Mouse (Mus musculus): ENCODE data around the gene Cul9. TPM values are rescaled to one million over a fixed set of nuclear protein-coding genes. Genes with fewer than 3 reads are reported as not detected.

Cul9 gene
- polyA plus RNA-seq, 1 experiment from 2014 or later = 6.5 TPM

DNA sequence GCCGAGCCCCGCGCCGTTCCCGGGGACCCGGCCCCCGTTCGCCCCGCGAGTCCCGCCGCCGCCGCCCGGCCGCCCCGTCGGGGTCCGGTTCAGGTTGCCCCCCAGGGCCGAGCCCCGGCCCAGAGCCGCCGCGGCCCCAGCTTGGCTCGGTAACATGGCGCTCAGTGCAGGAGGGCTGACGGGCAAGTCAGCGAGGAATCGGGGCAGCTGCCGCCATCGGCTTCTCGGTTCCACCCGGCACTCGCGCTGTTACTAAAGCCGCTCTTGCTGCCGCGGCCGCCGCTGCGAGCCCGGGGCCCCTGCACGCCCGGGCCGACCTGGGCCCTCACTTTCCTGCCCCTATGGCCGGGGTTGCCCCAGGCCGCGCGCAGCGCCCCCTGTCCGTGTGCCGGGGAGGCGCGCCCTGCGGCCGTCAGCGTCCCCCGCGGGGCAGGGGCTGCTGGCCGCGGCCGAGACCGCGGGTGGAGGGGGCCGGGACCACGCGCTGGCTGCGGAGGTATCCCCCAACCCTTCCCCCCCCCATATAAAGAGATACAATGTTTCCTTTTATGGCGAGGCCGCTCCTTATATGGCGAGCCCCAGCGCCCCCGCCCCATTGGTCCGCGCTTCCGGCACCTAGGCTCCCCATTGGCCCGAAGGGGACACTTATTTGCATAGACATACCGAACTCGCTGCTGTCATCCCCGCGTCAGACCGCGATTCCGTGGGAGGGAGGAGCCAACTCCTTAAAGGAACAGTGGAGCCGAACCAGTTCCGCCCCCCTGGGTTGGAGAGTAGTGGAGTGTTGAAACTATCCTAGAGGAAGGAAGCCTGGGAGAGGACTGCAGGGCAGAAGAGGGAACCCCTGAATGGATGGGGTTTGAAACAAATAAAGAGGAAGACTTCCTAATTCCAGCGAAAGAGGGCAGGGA is 9.7 kb upstream of the Cul9 start, which contains the start of gene Srf:
Srf (minus strand) TSS at position 503 of the 911 bp plus-strand sequence.
- H3K36me3 ChIP-seq (ENCODE audit: insufficient read depth, low read length) = peaks cover 12% of the 10 kb centered on the region; the same call in 1 of the 2 replicates
- H3K27ac ChIP-seq = peak within 1 kb of the TSS; percentile 92
- under 1% methylated on average over 77 of the region's 87 CpGs for WGBS
- peak; percentile 100 for DNase-seq (ENCODE audit: low spot score)
- no peaks in the 10 kb centered on the region for H3K27me3 ChIP-seq (ENCODE audit: insufficient read depth, low read length)
- TF ChIP-seq CTCF (IDR thresholded peaks at IDR 0.05; ENCODE audit: low read depth) = peak; percentile 44; the same call in 1 of the 2 replicates
- peak; percentile 92 for ATAC-seq (replicated peaks; ENCODE audit: low FRiP score, low read depth)
- H3K9me3 ChIP-seq (replicated peaks; ENCODE audit: low read length) = no peaks in the 10 kb centered on the region
- peak within 1 kb of the TSS; percentile 90 for H3K9ac ChIP-seq (ENCODE audit: low read depth, low read length)
- H3K4me2 ChIP-seq (ENCODE audit: low read length) = peak within 1 kb of the TSS; percentile 94
- H3K4me3 ChIP-seq (replicated peaks; ENCODE audit: low read depth, low read length) = peak within 1 kb of the TSS; percentile 79
- peaks cover 28% of the 10 kb centered on the region for H3K4me1 ChIP-seq (replicated peaks; ENCODE audit: insufficient read depth, low read length)

DNA sequence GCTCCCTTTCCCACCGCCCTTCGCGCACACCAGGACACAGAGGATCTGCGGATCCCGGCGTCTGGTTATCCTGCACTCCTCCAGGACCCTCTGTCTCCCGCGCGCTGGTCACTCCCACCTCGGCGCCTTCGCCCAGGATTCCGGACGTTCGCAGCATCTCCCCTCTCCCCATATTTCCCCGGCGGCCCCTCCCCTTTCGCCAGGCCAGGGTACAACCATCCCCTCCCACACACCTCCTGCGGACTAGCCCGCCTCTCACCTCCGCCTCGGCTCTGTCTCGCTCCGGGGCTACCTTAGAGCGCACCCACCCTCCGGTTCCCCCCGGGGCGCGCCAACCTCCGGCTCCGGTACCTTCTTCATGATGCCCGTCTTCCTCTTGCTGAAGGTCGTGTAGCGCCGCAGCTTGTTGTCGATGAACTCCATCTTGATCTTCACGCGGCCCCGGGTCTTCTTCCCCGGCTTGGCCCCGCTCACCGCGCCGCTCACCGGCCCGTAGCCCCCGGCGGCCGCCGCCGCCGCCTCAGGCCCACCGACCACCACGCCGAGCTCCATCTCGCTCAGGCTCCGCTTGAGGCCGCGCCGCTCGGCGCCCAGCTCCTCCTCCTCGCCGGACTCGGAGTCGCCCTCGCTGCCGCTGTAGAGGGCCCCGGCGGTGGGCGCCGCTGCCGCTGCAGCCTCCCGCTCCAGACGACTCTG is 8.9 kb upstream of the Cul9 start:
- peak overlapping the region; percentile 90 for H3K9ac ChIP-seq (ENCODE audit: low read depth, low read length)
- no peak for TF ChIP-seq CTCF (IDR thresholded peaks at IDR 0.05; ENCODE audit: low read depth)
- WGBS = under 1% methylated on average over 72 of the region's 75 CpGs
- no peaks in the 10 kb centered on the region for H3K27me3 ChIP-seq (ENCODE audit: insufficient read depth, low read length)
- no peak for ATAC-seq (replicated peaks; ENCODE audit: low FRiP score, low read depth)
- no peaks in the 10 kb centered on the region for H3K9me3 ChIP-seq (replicated peaks; ENCODE audit: low read length)
- H3K4me3 ChIP-seq (replicated peaks; ENCODE audit: low read depth, low read length) = peak overlapping the region; percentile 79
- H3K27ac ChIP-seq = peak overlapping the region; percentile 90
- peaks cover 28% of the 10 kb centered on the region for H3K4me1 ChIP-seq (replicated peaks; ENCODE audit: insufficient read depth, low read length)
- peak overlapping the region; percentile 94 for H3K4me2 ChIP-seq (ENCODE audit: low read length)
- H3K36me3 ChIP-seq (ENCODE audit: insufficient read depth, low read length) = peaks cover 20% of the 10 kb centered on the region
- peak; percentile 57 for DNase-seq (ENCODE audit: low spot score)

DNA sequence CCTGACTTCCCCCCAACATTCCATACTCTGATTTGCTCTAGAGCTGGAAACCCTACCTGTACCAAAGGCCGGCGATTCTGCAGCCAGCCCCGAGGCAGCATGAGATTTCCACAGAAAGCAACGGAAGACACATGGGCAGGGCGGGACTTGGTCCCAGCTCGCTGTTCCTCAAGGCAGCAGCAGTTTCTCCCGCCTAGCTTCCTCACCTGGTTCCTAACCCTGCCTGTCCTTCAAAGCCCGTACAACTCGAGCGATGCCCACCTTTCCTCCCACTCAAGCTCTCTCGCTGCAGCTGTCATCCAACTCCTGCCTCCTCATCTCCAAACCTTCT is 8.4 kb upstream of the Cul9 start:
- no peaks in the 10 kb centered on the region for H3K27me3 ChIP-seq (ENCODE audit: insufficient read depth, low read length)
- DNase-seq (ENCODE audit: low spot score) = no peak

DNA sequence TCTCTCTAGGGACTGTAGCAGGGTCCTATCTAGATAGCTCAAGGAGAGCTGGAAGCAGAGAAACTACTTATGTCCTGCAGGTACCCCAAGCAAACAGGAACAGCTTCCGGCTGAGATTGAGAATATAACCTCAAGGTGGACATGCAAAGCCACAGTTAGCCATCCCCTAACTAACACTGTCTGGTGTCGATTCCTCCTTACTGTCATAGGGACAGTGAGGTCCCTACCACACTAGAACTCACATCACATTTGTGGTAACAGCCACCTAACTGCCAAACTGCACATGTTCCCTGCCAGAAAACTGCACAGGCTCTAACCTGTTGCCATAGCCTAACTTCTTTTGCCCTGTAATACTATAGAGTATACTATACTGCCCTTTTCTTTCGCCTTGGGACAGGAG is 7.7 kb upstream of the Cul9 start:
- Histone ChIP-seq H3K9ac (ENCODE audit: low read depth, low read length) (no peak overlapping the region), H3K27me3 (ENCODE audit: insufficient read depth, low read length) (no peaks in the 10 kb centered on the region), H3K4me3 (replicated peaks; ENCODE audit: low read depth, low read length) (peak overlapping the region; percentile 79), H3K4me2 (ENCODE audit: low read length) (peak overlapping the region; percentile 94), H3K9me3 (replicated peaks; ENCODE audit: low read length) (no peaks in the 10 kb centered on the region), H3K36me3 (ENCODE audit: insufficient read depth, low read length) (peaks cover 32% of the 10 kb centered on the region), H3K4me1 (replicated peaks; ENCODE audit: insufficient read depth, low read length) (peaks cover 28% of the 10 kb centered on the region), H3K27ac (no peak overlapping the region)
- no peak for TF ChIP-seq CTCF (IDR thresholded peaks at IDR 0.05; ENCODE audit: low read depth)
- WGBS = 61% methylated on average over 3 of the region's 3 CpGs
- no peak for DNase-seq (ENCODE audit: low spot score)
- ATAC-seq (replicated peaks; ENCODE audit: low FRiP score, low read depth) = no peak

More for the DNA sequence above, 8.4 kb upstream of the Cul9 start:
- Histone ChIP-seq H3K4me1 (replicated peaks; ENCODE audit: insufficient read depth, low read length) (peaks cover 28% of the 10 kb centered on the region), H3K4me2 (ENCODE audit: low read length) (peak overlapping the region; percentile 94), H3K9ac (ENCODE audit: low read depth, low read length) (peak overlapping the region; percentile 90), H3K9me3 (replicated peaks; ENCODE audit: low read length) (no peaks in the 10 kb centered on the region), H3K36me3 (ENCODE audit: insufficient read depth, low read length) (peaks cover 26% of the 10 kb centered on the region), H3K27ac (peak overlapping the region; percentile 90; the same call in 1 of the 2 replicates), H3K4me3 (replicated peaks; ENCODE audit: low read depth, low read length) (peak overlapping the region; percentile 79)
- no peak for TF ChIP-seq CTCF (IDR thresholded peaks at IDR 0.05; ENCODE audit: low read depth)
- ATAC-seq (replicated peaks; ENCODE audit: low FRiP score, low read depth) = no peak
- WGBS = under 1% methylated on average over 11 of the region's 11 CpGs

DNA sequence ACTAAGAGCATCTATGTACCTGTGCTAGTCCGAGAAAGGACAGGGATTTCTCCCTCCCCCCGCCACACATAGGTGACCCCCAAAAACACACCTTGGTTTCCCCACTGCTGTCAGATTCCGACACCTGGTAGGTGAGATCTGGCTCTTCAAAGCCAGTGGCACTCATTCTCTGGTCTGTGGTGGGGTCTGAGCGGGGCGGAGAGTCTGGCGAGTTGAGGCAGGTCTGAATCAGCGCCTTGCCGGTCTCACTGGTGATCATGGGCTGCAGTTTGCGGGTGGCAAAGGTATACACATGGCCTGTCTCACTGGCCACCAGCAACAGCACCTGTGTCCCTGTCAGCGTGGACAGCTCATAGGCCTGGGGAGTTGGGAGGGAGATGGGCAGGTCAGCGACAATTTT is 7.3 kb upstream of the Cul9 start:
- Histone ChIP-seq H3K36me3 (ENCODE audit: insufficient read depth, low read length) (peaks cover 36% of the 10 kb centered on the region), H3K4me2 (ENCODE audit: low read length) (peak overlapping the region; percentile 94), H3K9me3 (replicated peaks; ENCODE audit: low read length) (no peaks in the 10 kb centered on the region), H3K4me3 (replicated peaks; ENCODE audit: low read depth, low read length) (peak overlapping the region; percentile 79), H3K4me1 (replicated peaks; ENCODE audit: insufficient read depth, low read length) (peaks cover 28% of the 10 kb centered on the region), H3K27me3 (ENCODE audit: insufficient read depth, low read length) (no peaks in the 10 kb centered on the region), H3K27ac (peak overlapping the region; percentile 80), H3K9ac (ENCODE audit: low read depth, low read length) (no peak overlapping the region)
- DNase-seq (ENCODE audit: low spot score) (no peak), ATAC-seq (replicated peaks; ENCODE audit: low FRiP score, low read depth) (no peak)
- no peak for TF ChIP-seq CTCF (IDR thresholded peaks at IDR 0.05; ENCODE audit: low read depth)
- 48% methylated on average over 11 of the region's 11 CpGs for WGBS

DNA sequence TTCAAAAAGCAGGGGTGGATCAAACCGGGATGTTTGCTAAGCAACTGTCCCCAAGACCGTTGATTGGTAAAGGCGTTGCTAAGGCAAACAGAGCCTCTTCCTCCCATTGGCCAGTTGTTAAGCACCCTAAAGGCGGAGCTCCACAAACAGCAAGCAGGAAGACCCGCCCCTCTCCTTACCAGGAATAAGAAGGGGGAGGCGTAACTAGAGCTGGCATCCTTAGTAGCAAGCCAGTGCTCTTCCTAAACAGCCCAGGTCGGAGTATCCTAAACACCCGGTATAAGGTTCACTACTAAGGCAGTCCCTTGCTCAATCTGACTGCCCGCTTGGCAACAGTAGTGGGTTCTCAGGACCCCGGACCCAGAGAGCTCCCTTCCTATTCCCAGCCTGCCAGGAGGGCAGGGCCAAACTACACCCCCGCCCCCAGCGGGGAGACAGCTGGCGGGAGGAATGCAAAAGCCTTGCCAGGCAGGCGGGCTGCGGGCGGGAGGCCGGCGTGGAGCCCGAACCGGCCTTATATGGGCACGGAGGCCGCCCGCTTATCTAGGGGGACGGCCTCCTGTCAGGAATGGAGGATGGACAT is 6.7 kb upstream of the Cul9 start:
- H3K4me1 ChIP-seq (replicated peaks; ENCODE audit: insufficient read depth, low read length) = peaks cover 28% of the 10 kb centered on the region
- H3K9ac ChIP-seq (ENCODE audit: low read depth, low read length) = no peak overlapping the region
- peak overlapping the region; percentile 79 for H3K4me3 ChIP-seq (replicated peaks; ENCODE audit: low read depth, low read length)
- H3K36me3 ChIP-seq (ENCODE audit: insufficient read depth, low read length) = peaks cover 39% of the 10 kb centered on the region
- H3K9me3 ChIP-seq (replicated peaks; ENCODE audit: low read length) = no peaks in the 10 kb centered on the region
- WGBS = 1% methylated on average over 24 of the region's 24 CpGs
- TF ChIP-seq CTCF (IDR thresholded peaks at IDR 0.05; ENCODE audit: low read depth) = no peak
- peak overlapping the region; percentile 80 for H3K27ac ChIP-seq
- peak; percentile 78 for ATAC-seq (replicated peaks; ENCODE audit: low FRiP score, low read depth)
- H3K27me3 ChIP-seq (ENCODE audit: insufficient read depth, low read length) = no peaks in the 10 kb centered on the region
- peak; percentile 100 for DNase-seq (ENCODE audit: low spot score)
- H3K4me2 ChIP-seq (ENCODE audit: low read length) = peak overlapping the region; percentile 94
